Mouse (Mus musculus): Measurements from ENCODE around the gene Sfxn2. TPM values are rescaled to one million over a fixed set of nuclear protein-coding genes. Genes with fewer than 3 reads are reported as not detected.

The Sfxn2 gene
- polyA plus RNA-seq, 1 experiment: 6.5 TPM

- no peak for TF ChIP-seq CTCF (IDR thresholded peaks at IDR 0.05; ENCODE audit: borderline replicate concordance, control insufficient read depth, extremely low read depth, insufficient read depth, low read length, poor library complexity)
- DNase-seq: no peak
- no peak overlapping the region for H3K27ac ChIP-seq (ENCODE audit: control insufficient read depth, insufficient read depth, low read length)
- no peaks in the 10 kb centered on the region for H3K27me3 ChIP-seq (ENCODE audit: control insufficient read depth, insufficient read depth, low read length)
- H3K4me3 ChIP-seq (ENCODE audit: control insufficient read depth, insufficient read depth, low read length): no peak overlapping the region
- H3K36me3 ChIP-seq (ENCODE audit: control insufficient read depth, insufficient read depth, low read length): no peaks in the 10 kb centered on the region
- no peaks in the 10 kb centered on the region for H3K4me1 ChIP-seq (replicated peaks; ENCODE audit: control insufficient read depth, insufficient read depth, low read length)
- 96% methylated on average over 9 of the region's 9 CpGs for WGBS
Observed at GRCm38 (mm10) chr19:46592751-46593439, 19.7 kb downstream of the Sfxn2 start.

GRCm38 (mm10) chr19:46598187-46598586, 25.0 kb downstream of the Sfxn2 start:
- WGBS: 96% methylated on average over 4 of the region's 4 CpGs

DNA sequence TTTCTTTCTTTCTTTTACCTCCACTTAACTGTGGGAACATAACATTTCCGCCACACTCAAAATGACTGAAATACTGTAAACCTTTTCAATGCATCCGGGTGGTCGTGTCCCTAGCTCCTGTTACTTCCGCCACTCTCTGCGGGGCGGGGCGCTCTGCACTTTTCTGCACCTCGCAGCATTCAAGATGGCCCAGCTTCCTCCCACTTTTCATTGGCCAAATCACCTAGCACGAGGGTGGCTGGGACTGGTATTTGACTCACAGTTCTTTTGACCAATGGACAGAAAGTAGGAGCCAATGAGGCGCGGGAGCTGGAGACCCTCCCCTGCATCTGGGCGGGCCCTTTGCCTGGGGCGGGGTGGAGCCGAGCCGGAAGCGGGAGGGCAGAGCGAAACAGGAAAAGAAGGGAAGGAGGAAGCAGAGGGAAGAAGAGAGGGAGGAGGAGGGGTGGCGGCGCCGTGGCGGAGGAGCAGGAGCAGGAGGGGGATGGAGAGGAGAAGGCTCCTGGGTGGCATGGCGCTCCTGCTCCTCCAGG, 25.6 kb downstream of the Sfxn2 start, which contains the start of gene Wbp1l:
TSS of gene Wbp1l (plus strand) at position 365 of the 533 bp plus-strand sequence.
- DNase-seq: peak; percentile 98
- H3K27ac ChIP-seq (ENCODE audit: control insufficient read depth, insufficient read depth, low read length): peak within 1 kb of the TSS; percentile 27; the same call in 1 of the 2 replicates
- peak; percentile 88 for TF ChIP-seq POLR2A (IDR thresholded peaks at IDR 0.05; ENCODE audit: control insufficient read depth, extremely low read depth, insufficient read depth, low read length, poor library complexity)
- peak; percentile 67; the same call in 1 of the 2 replicates for TF ChIP-seq CTCF (IDR thresholded peaks at IDR 0.05; ENCODE audit: borderline replicate concordance, control insufficient read depth, extremely low read depth, insufficient read depth, low read length, poor library complexity)
- H3K27me3 ChIP-seq (ENCODE audit: control insufficient read depth, insufficient read depth, low read length): no peaks in the 10 kb centered on the region
- peaks cover 11% of the 10 kb centered on the region for H3K4me1 ChIP-seq (replicated peaks; ENCODE audit: control insufficient read depth, insufficient read depth, low read length)
- no peaks in the 10 kb centered on the region for H3K36me3 ChIP-seq (ENCODE audit: control insufficient read depth, insufficient read depth, low read length)
- H3K4me3 ChIP-seq (ENCODE audit: control insufficient read depth, insufficient read depth, low read length): peak within 1 kb of the TSS; percentile 67
- under 1% methylated on average over 22 of the region's 22 CpGs for WGBS

More at GRCm38 (mm10) chr19:46598187-46598586, 25.0 kb downstream of the Sfxn2 start:
- no peaks in the 10 kb centered on the region for H3K27me3 ChIP-seq (ENCODE audit: control insufficient read depth, insufficient read depth, low read length)
- peaks cover 11% of the 10 kb centered on the region for H3K4me1 ChIP-seq (replicated peaks; ENCODE audit: control insufficient read depth, insufficient read depth, low read length)
- no peak for DNase-seq
- no peak overlapping the region for H3K27ac ChIP-seq (ENCODE audit: control insufficient read depth, insufficient read depth, low read length)
- no peak overlapping the region for H3K4me3 ChIP-seq (ENCODE audit: control insufficient read depth, insufficient read depth, low read length)
- H3K36me3 ChIP-seq (ENCODE audit: control insufficient read depth, insufficient read depth, low read length): no peaks in the 10 kb centered on the region
- TF ChIP-seq POLR2A (IDR thresholded peaks at IDR 0.05; ENCODE audit: control insufficient read depth, extremely low read depth, insufficient read depth, low read length, poor library complexity) (no peak), CTCF (IDR thresholded peaks at IDR 0.05; ENCODE audit: borderline replicate concordance, control insufficient read depth, extremely low read depth, insufficient read depth, low read length, poor library complexity) (no peak)

- Histone ChIP-seq H3K4me3 (ENCODE audit: control insufficient read depth, insufficient read depth, low read length) (peak overlapping the region; percentile 67), H3K27me3 (ENCODE audit: control insufficient read depth, insufficient read depth, low read length) (no peaks in the 10 kb centered on the region), H3K36me3 (ENCODE audit: control insufficient read depth, insufficient read depth, low read length) (no peaks in the 10 kb centered on the region), H3K27ac (ENCODE audit: control insufficient read depth, insufficient read depth, low read length) (peak overlapping the region; percentile 27; the same call in 1 of the 2 replicates), H3K4me1 (replicated peaks; ENCODE audit: control insufficient read depth, insufficient read depth, low read length) (peaks cover 11% of the 10 kb centered on the region)
- DNase-seq: no peak
- TF ChIP-seq CTCF (IDR thresholded peaks at IDR 0.05; ENCODE audit: borderline replicate concordance, control insufficient read depth, extremely low read depth, insufficient read depth, low read length, poor library complexity) (no peak), POLR2A (IDR thresholded peaks at IDR 0.05; ENCODE audit: control insufficient read depth, extremely low read depth, insufficient read depth, low read length, poor library complexity) (no peak)
- 6% methylated on average over 22 of the region's 22 CpGs for WGBS
Observed at GRCm38 (mm10) chr19:46599375-46600256, 26.5 kb downstream of the Sfxn2 start.

- DNase-seq: no peak
- TF ChIP-seq POLR2A (IDR thresholded peaks at IDR 0.05; ENCODE audit: control insufficient read depth, extremely low read depth, insufficient read depth, low read length, poor library complexity) (no peak), CTCF (IDR thresholded peaks at IDR 0.05; ENCODE audit: borderline replicate concordance, control insufficient read depth, extremely low read depth, insufficient read depth, low read length, poor library complexity) (no peak)
- peaks cover 11% of the 10 kb centered on the region for H3K4me1 ChIP-seq (replicated peaks; ENCODE audit: control insufficient read depth, insufficient read depth, low read length)
- no peak overlapping the region for H3K4me3 ChIP-seq (ENCODE audit: control insufficient read depth, insufficient read depth, low read length)
- H3K27me3 ChIP-seq (ENCODE audit: control insufficient read depth, insufficient read depth, low read length): no peaks in the 10 kb centered on the region
- H3K27ac ChIP-seq (ENCODE audit: control insufficient read depth, insufficient read depth, low read length): no peak overlapping the region
- WGBS: 77% methylated on average over 4 of the region's 4 CpGs
- H3K36me3 ChIP-seq (ENCODE audit: control insufficient read depth, insufficient read depth, low read length): no peaks in the 10 kb centered on the region
Observed at GRCm38 (mm10) chr19:46600371-46600770, 27.2 kb downstream of the Sfxn2 start.

GRCm38 (mm10) chr19:46601491-46601890, 28.3 kb downstream of the Sfxn2 start:
- no peak for TF ChIP-seq CTCF (IDR thresholded peaks at IDR 0.05; ENCODE audit: borderline replicate concordance, control insufficient read depth, extremely low read depth, insufficient read depth, low read length, poor library complexity)
- no peak for TF ChIP-seq POLR2A (IDR thresholded peaks at IDR 0.05; ENCODE audit: control insufficient read depth, extremely low read depth, insufficient read depth, low read length, poor library complexity)
- Histone ChIP-seq H3K27ac (ENCODE audit: control insufficient read depth, insufficient read depth, low read length) (no peak overlapping the region), H3K27me3 (ENCODE audit: control insufficient read depth, insufficient read depth, low read length) (no peaks in the 10 kb centered on the region), H3K4me3 (ENCODE audit: control insufficient read depth, insufficient read depth, low read length) (no peak overlapping the region), H3K36me3 (ENCODE audit: control insufficient read depth, insufficient read depth, low read length) (no peaks in the 10 kb centered on the region), H3K4me1 (replicated peaks; ENCODE audit: control insufficient read depth, insufficient read depth, low read length) (peaks cover 16% of the 10 kb centered on the region)
- 88% methylated on average over 14 of the region's 14 CpGs for WGBS
- DNase-seq: no peak

Data from thymus, adult 2 months (tissue).